Mouse (Mus musculus) embryonic fibroblast, embryonic 13.5 days (primary cell): ENCODE results near the gene Sh3rf1. TPM values are rescaled to one million over a fixed set of nuclear protein-coding genes. Genes with fewer than 3 reads are reported as not detected.
A peak's percentile ranks its signal among the peaks of the same experiment; 100 is the strongest.

Experiments
- H3K27ac ChIP-seq: 2 replicates; pipeline ENCODE4 v1.5.1; 2012; ENCODE audit warnings: low read length, control low read depth, inconsistent platforms; ENCODE audit not compliant: insufficient read depth
- H3K4me1 ChIP-seq: 2 replicates; pipeline ENCODE4 v1.6.1; 2011; ENCODE audit warnings: low read length; ENCODE audit not compliant: control insufficient read depth, insufficient read depth
- H3K4me3 ChIP-seq: 2 replicates; pipeline ENCODE4 v1.5.1; 2011; ENCODE audit warnings: mild to moderate bottlenecking, control low read depth, low read length; ENCODE audit not compliant: insufficient read depth
- CTCF ChIP-seq: IDR thresholded peaks from 2 replicates; pipeline ENCODE4 v1.5.1; 2011; ENCODE audit warnings: mild to moderate bottlenecking, control low read depth, low read length, moderate library complexity, borderline replicate concordance; ENCODE audit not compliant: insufficient read depth
- POLR2A ChIP-seq: IDR thresholded peaks from 2 replicates; pipeline ENCODE4 v1.6.1; 2011; ENCODE audit warnings: low read depth, mild to moderate bottlenecking, control low read depth, low read length, moderate library complexity
- polyA plus RNA-seq: library from polyadenylated mRNA; stranded (reverse); fragments of >200 nt; gene quantifications from 2 replicates; pipeline ENCODE4 v1.2.4, GENCODE M21; 2011; ENCODE audit warnings: low read depth; ENCODE audit not compliant: missing spikeins, insufficient read length

The Sh3rf1 gene
- polyA plus RNA-seq, 1 experiment: 10.9 TPM

DNA sequence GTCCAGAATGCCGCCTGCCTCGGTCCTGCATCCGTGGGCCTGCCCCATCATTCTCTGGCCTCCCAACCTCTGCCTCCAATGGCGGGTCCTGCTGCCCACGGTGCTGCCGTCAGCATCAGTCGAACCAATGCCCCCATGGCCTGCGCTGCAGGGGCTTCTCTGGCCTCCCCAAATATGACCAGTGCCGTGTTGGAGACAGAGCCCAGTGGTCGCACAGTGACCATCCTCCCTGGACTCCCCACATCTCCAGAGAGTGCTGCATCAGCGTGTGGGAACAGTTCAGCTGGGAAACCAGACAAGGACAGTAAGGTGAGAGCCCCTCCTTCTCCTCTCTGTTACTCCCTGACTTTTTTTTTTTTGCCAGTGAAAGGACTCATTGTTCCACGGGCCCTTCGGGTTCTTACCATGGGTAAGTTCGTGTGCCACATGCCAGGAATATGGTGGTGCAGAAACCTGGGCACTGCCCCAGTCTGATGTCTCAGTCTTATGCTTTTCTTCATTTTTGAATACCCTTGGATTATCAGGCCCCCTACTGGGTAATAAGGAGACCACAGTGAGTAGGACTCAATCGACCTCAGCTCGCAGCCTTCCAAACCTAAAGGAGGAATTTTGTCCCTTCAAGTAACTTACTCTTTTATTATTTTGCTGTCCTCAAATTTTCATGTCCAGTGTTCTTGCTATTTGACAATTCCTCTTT, 150.5 kb downstream of the Sh3rf1 start:
- TF ChIP-seq POLR2A: no peak
- no peak for TF ChIP-seq CTCF
- Histone ChIP-seq H3K4me3 (no peak overlapping the region), H3K27ac (no peak overlapping the region), H3K4me1 (peaks cover 2% of the 10 kb centered on the region; the same call in 1 of the 2 replicates)

DNA sequence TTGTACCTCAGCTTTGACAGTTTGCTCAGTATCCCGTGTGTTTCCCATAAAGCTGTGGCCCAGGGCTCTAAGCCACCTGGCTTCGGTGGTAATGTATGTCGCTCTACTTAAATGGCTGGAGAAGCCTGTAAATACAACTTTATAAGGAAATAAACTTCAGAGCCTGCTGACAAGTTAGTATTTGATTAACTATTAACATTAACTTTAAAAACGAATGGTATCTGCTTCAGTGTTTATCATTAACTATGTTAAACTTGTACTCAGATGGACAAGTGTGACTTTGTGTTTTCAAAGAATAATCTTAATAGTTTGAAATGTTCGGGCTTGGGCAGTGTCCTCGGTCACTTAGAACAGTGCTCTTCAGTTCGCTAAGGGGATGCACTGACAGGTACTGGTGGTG, 151.5 kb downstream of the Sh3rf1 start:
- no peak overlapping the region for H3K4me3 ChIP-seq
- TF ChIP-seq CTCF (no peak), POLR2A (no peak)
- no peak overlapping the region for H3K27ac ChIP-seq
- peaks cover 5% of the 10 kb centered on the region; the same call in 1 of the 2 replicates for H3K4me1 ChIP-seq

DNA sequence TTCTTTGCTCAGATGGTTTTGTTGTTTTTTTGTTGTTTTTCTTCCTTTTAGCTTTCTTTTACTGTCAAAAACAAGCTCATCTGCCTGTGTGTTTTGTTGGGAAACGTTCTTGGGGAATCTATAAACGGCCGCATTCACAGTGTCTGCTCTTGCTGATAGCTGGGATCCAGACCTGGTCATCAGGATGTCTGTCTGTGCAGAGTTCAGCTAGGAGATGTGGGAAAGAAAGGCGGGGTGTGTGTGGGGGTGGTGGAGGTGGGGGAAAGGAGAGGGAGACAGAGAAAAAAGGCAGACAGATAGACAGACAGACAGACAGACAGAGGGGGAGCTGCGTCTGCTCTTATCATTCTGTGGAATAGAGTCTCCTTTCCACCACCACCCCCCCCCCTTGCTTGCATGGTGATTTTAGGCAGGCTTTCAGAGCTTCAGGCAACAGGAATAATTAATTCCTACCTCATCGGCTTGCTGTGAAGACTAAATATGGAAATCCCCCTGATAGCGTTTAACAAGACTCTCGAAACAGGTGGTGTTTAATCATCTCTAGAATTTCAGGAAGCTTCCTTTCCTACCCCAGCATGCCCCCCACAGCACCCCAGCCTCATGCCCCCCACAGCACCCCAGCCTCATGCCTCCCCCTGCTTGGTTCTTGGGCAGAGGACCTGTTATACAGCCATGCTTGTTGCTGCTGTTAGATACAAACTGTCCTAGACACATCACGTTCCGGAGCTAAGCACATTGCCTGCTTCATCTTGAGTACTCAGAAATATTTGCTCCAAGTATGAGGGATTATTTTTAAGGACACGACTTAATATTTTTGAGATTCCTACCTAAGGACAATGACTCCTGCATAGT, 155.4 kb downstream of the Sh3rf1 start:
- H3K27ac ChIP-seq: no peak overlapping the region
- H3K4me3 ChIP-seq: no peak overlapping the region
- H3K4me1 ChIP-seq: peaks cover 4% of the 10 kb centered on the region; the same call in 1 of the 2 replicates
- TF ChIP-seq POLR2A (no peak), CTCF (no peak)

DNA sequence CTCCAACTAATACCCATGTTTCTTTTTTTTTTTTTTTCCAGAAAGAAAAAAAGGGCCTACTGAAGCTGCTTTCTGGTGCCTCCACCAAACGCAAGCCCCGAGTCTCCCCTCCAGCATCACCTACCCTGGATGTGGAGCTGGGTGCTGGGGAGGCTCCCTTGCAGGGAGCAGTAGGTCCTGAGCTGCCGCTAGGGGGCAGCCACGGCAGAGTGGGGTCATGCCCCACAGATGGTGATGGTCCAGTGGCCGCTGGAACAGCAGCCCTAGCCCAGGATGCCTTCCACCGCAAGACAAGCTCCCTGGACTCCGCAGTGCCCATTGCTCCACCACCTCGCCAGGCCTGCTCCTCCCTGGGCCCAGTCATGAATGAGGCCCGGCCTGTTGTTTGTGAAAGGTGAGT, 160.9 kb downstream of the Sh3rf1 start:
- Histone ChIP-seq H3K27ac (no peak overlapping the region), H3K4me3 (no peak overlapping the region), H3K4me1 (peaks cover 6% of the 10 kb centered on the region; the same call in 1 of the 2 replicates)
- TF ChIP-seq POLR2A (no peak), CTCF (0 out of 2 replicates have a peak, but pooled peaks have one; percentile 13)

DNA sequence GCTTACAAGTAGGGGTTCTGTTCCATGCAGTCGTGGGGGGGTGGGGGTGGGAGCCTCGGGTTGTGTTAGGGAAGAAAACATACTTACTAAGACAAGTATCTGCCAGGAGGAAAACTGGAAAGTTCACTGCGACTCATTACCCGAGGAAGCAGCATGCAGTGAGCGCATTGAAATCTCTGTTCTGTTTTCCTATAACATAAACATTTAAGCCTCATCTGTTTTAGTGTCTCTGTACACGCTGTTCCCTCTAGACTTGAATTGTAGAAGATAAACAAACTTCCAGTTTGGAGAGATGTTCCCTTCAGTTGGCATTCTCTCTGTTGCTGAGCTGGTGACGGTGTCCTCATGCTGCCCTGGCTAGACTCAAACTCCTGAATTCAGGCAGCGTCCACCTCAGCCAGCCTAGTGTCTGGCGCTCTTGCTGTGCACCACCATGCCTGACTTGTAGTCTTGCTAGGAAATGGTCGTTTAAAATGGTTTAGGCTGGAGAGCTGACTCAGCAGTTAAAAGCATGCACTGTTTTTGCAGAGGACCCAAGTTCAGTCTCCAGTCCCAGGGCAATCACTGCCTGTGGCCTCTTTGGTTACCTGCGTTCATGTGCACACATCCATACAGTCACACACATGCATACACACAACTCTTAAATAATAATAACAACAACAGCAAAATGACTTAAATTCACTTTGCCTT, 162.0 kb downstream of the Sh3rf1 start:
- TF ChIP-seq CTCF (no peak), POLR2A (no peak)
- H3K27ac ChIP-seq: no peak overlapping the region
- H3K4me1 ChIP-seq: 0 out of 2 replicates have a peak, but pooled peaks cover 2% of the 10 kb centered on the region
- no peak overlapping the region for H3K4me3 ChIP-seq

DNA sequence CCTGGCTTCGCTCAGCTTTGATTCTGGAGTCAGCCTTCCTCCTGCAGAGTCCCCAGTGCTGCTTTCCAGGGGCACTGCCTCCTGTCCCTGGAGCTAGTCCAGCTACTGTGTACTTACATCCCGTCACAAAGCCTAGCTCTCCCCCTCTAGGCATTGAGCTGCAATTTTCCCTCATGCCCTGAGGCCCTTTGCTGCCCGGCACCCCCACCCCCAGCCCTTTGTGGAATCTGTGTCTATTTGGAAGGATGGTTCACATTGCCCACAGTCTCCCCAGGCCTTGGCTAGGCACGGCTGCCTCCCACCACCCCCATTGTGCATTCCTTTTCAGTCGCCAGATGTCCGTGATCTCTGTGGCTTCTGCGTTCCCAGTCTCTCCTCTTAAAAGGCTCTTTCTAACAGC, 163.0 kb downstream of the Sh3rf1 start:
- TF ChIP-seq POLR2A (no peak), CTCF (no peak)
- H3K4me1 ChIP-seq: 0 out of 2 replicates have a peak, but pooled peaks cover 2% of the 10 kb centered on the region
- no peak overlapping the region for H3K4me3 ChIP-seq
- H3K27ac ChIP-seq: no peak overlapping the region

DNA sequence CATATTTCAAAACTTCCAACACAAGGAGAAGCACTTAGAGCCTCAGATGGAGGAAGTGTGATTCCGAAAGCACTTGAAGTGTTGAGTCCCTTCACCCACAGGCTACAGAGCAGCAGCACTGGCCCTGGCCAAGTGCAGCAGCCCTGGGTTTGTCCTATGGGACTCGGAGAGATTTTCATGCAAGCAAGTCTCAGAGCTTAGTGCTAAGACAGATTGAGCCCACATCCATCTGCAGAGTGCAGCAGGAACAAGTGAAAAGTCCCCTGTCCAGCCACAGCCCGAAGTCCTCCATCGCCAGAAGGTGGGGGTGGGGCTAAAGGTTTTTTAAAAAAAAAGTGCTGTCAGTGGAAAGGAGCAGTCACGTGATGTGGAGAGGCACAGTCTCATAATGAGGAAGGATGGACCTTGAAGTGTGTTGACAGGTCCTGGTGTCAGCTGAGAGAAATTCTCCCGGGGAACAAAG, 163.9 kb downstream of the Sh3rf1 start:
- Histone ChIP-seq H3K27ac (no peak overlapping the region), H3K4me1 (0 out of 2 replicates have a peak, but pooled peaks cover 2% of the 10 kb centered on the region), H3K4me3 (no peak overlapping the region)
- TF ChIP-seq CTCF (no peak), POLR2A (no peak)

DNA sequence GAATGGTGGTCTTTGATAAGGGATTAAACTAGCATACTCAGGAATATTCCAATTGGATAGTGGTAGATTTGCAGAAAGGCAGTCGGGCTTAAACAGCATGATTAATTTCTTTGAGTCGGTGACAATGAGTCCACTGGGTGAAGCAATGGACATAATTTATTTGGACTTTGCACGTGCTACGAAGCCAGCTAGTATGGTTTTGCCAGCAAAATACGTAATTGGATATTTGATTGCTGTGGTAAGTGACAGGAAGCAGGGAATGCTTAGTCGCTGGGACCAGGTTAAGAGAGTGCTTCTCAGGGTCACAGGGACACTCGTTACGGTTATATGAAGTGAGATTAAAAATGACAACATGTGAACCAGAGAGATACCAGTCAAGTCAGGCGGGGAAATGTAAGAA, 164.7 kb downstream of the Sh3rf1 start:
- H3K4me3 ChIP-seq: no peak overlapping the region
- TF ChIP-seq CTCF: no peak
- no peak for TF ChIP-seq POLR2A
- H3K4me1 ChIP-seq: 0 out of 2 replicates have a peak, but pooled peaks cover 2% of the 10 kb centered on the region
- H3K27ac ChIP-seq: no peak overlapping the region

DNA sequence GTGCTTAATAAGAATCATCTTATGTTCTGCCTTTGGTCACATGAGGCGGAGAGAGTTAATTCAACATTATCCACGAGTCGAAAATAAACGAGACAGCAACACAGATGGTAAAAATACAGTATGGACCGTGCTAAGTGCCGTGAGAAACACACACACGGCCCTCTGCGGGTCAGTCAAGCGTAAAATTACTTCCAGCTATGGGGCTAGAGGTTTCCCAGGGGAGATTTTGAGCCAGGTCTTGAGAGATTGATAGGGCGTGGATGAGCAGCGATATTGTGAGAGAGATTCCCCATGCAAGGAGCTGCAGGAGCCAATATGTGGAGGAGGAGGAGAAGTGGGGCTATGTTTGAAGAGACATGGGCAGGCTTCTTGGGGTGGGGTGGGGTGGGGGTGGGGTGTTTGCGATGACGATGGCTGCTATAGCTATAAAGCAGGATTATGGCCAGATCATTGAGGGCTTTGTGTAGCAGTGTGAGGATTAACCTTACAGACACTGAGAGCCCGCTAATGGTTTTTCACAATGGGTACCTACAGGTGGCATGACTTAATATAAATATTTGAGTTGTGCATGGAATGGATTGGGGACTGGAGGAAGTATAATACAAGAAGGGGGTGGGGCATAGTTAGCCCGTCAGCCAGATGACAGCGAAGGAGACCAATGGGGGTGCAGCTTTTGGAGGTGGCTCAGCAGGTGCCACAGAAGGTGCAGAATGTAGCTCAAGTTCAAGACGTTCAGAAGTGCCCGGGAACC, 166.8 kb downstream of the Sh3rf1 start:
- H3K4me1 ChIP-seq: 0 out of 2 replicates have a peak, but pooled peaks cover 2% of the 10 kb centered on the region
- no peak for TF ChIP-seq CTCF
- no peak for TF ChIP-seq POLR2A
- no peak overlapping the region for H3K27ac ChIP-seq
- H3K4me3 ChIP-seq: no peak overlapping the region
